Mouse (Mus musculus): ENCODE data around the gene CK137956. TPM values are rescaled to one million over a fixed set of nuclear protein-coding genes. Genes with fewer than 3 reads are reported as not detected.

Gene CK137956
- total RNA-seq (2021), result not detected

- DNase-seq, result no peak
- intact Hi-C loops (cut with DNase I), result no loop called here
These were observed at the start of gene CK137956 for GRCm38 (mm10) chr4:127970901-127971868. Gene CK137956, minus strand, starts transcription at chr4:127970951.

GRCm38 (mm10) chr4:128019465-128019864, 48.7 kb upstream of the CK137956 start:
- intact Hi-C loops (cut with DNase I), result no loop called here

GRCm38 (mm10) chr4:128004797-128005452, 34.2 kb upstream of the CK137956 start:
- intact Hi-C loops (cut with DNase I), result no loop called here
- no peak for DNase-seq

More at GRCm38 (mm10) chr4:128019465-128019864, 48.7 kb upstream of the CK137956 start:
- DNase-seq, result no peak

GRCm38 (mm10) chr4:128002638-128003101, 31.9 kb upstream of the CK137956 start:
- DNase-seq, result no peak
- intact Hi-C loops (cut with DNase I), result no loop called here

- intact Hi-C loops (cut with DNase I), result no loop called here
- DNase-seq, result no peak
These were observed 28.5 kb upstream of the CK137956 start for GRCm38 (mm10) chr4:127999281-127999680.

GRCm38 (mm10) chr4:127989347-127989995, 18.7 kb upstream of the CK137956 start:
- intact Hi-C loops (cut with DNase I), result no loop called here
- DNase-seq, result no peak

- intact Hi-C loops (cut with DNase I), result no loop called here
These were observed 17.9 kb upstream of the CK137956 start for GRCm38 (mm10) chr4:127988526-127989180.

GRCm38 (mm10) chr4:127987784-127988455, 17.2 kb upstream of the CK137956 start, which contains the start of gene Csmd2:
Gene Csmd2, plus strand, starts transcription at chr4:127987857.
- intact Hi-C loops (cut with DNase I), result no loop called here
- no peak for DNase-seq

More at GRCm38 (mm10) chr4:127988526-127989180, 17.9 kb upstream of the CK137956 start:
- DNase-seq, result no peak

GRCm38 (mm10) chr4:127987270-127987669, 16.5 kb upstream of the CK137956 start:
- no peak for DNase-seq
- intact Hi-C loops (cut with DNase I), result no loop called here

GRCm38 (mm10) chr4:127986491-127987075, 15.8 kb upstream of the CK137956 start:
- intact Hi-C loops (cut with DNase I), result no loop called here
- DNase-seq, result no peak

- intact Hi-C loops (cut with DNase I), result no loop called here
These were observed 15.1 kb upstream of the CK137956 start for GRCm38 (mm10) chr4:127985874-127986273.

GRCm38 (mm10) chr4:127984426-127984825, 13.7 kb upstream of the CK137956 start:
- intact Hi-C loops (cut with DNase I), result no loop called here
- no peak for DNase-seq

More at GRCm38 (mm10) chr4:127985874-127986273, 15.1 kb upstream of the CK137956 start:
- DNase-seq, result no peak

GRCm38 (mm10) chr4:127981125-127981524, 10.4 kb upstream of the CK137956 start:
- DNase-seq, result no peak
- intact Hi-C loops (cut with DNase I), result no loop called here

GRCm38 (mm10) chr4:127972976-127973375, 2.2 kb upstream of the CK137956 start:
- no peak for DNase-seq
- intact Hi-C loops (cut with DNase I), result no loop called here

- DNase-seq, result peak; percentile 4 to 26
These were observed 731 bp downstream of the CK137956 start for GRCm38 (mm10) chr4:127970018-127970421.

GRCm38 (mm10) chr4:127969101-127969500, 1.6 kb downstream of the CK137956 start:
- DNase-seq, result no peak
- intact Hi-C loops (cut with DNase I), result no loop called here

More at GRCm38 (mm10) chr4:127970018-127970421, 731 bp downstream of the CK137956 start:
- intact Hi-C loops (cut with DNase I), result no loop called here

GRCm38 (mm10) chr4:127953006-127953710, 17.6 kb downstream of the CK137956 start:
- intact Hi-C loops (cut with DNase I), result no loop called here
- no peak for DNase-seq

GRCm38 (mm10) chr4:127947696-127948095, 23.1 kb downstream of the CK137956 start:
- intact Hi-C loops (cut with DNase I), result no loop called here
- DNase-seq, result no peak

- intact Hi-C loops (cut with DNase I), result no loop called here
- DNase-seq, result no peak
These were observed 33.3 kb downstream of the CK137956 start for GRCm38 (mm10) chr4:127937474-127937873.
